Mouse (Mus musculus) hindbrain, embryonic 16.5 days (tissue): ENCODE data around the gene Sbp. TPM values are rescaled to one million over a fixed set of nuclear protein-coding genes. Genes with fewer than 3 reads are reported as not detected.
"Not testable (repeated sequence)": the region's sequence is repeated elsewhere in the genome, so short reads cannot be mapped to it uniquely, and the experiment has no call there.

Source experiments
- ATAC-seq: fragments of 200-750 bp; cut with Nextera tagmentation; 2 replicates; pipeline ENCODE4 v1.8.0; 2017; ENCODE audit warnings: moderate TSS enrichment, moderate library complexity
- H3K27ac ChIP-seq: fragments of 300-500 bp; sonication (generic); 2 replicates; pipeline ENCODE4 v1.5.1; 2014; ENCODE audit warnings: low read depth, mild to moderate bottlenecking, control low read depth, low read length, moderate library complexity
- H3K27me3 ChIP-seq: fragments of 300-500 bp; sonication (generic); replicated peaks from 2 replicates; pipeline ENCODE4 v1.6.1; 2014; ENCODE audit warnings: low read length; ENCODE audit not compliant: control insufficient read depth, insufficient read depth
- H3K36me3 ChIP-seq: fragments of 300-500 bp; sonication (generic); 2 replicates; pipeline ENCODE4 v1.6.1; 2014; ENCODE audit warnings: mild to moderate bottlenecking, low read length, moderate library complexity, mixed read lengths; ENCODE audit not compliant: control insufficient read depth, insufficient read depth
- H3K4me1 ChIP-seq: fragments of 300-500 bp; sonication (generic); 2 replicates; pipeline ENCODE4 v1.6.1; 2014; ENCODE audit warnings: low read depth, low read length; ENCODE audit not compliant: control insufficient read depth, insufficient read depth
- H3K4me2 ChIP-seq: fragments of 300-500 bp; sonication (generic); 2 replicates; pipeline ENCODE4 v1.6.1; 2014; ENCODE audit warnings: mild to moderate bottlenecking, low read length, control low read depth, moderate library complexity
- H3K4me3 ChIP-seq: fragments of 300-500 bp; sonication (generic); 2 replicates; pipeline ENCODE4 v1.5.1; 2014; ENCODE audit warnings: mild to moderate bottlenecking, low read length, control low read depth, moderate library complexity
- H3K9ac ChIP-seq: fragments of 300-500 bp; sonication (generic); 2 replicates; pipeline ENCODE4 v1.6.1; 2014; ENCODE audit warnings: low read depth, mild to moderate bottlenecking, control low read depth, low read length, moderate library complexity
- H3K9me3 ChIP-seq: fragments of 300-500 bp; sonication (generic); 2 replicates; pipeline ENCODE4 v1.6.1; 2014; ENCODE audit warnings: mild to moderate bottlenecking, low read length, moderate library complexity; ENCODE audit not compliant: control insufficient read depth
- WGBS: fragments of 180-500 bp; shearing (Covaris S2); extraction: QIAGEN DNeasy Blood & Tissue Kit; methylation state at CpG from one replicate; pipeline ENCODE4 v1.1.7; 2014; 5-methylcytosine and 5-hydroxymethylcytosine counted together
- polyA plus RNA-seq: library from polyadenylated mRNA; unstranded; fragments of >200 nt; fragmentation: Nextera tagmentation; extraction: Ambion mirVana; gene quantifications from 2 replicates; pipeline ENCODE4 v1.2.1, GENCODE M21; 2015

Gene Sbp
- polyA plus RNA-seq, result not detected in 2 replicates

DNA sequence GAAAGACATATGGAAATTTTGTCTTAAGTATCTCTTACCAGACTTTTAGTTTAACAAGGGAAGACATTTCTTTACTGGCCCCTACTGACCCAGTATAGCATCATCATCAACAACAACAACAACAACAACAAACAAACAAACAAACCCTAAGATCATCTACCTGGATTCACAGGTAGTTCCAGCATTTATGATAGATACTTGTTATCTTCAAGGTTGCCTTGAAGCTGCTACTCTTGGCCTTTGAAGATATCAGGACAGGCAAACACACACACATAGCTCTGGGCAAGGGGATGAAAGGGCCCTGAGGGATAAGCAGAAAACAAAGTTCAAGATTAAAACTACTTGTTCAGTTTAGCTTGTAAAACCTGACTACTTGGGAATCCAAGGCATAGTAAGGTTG is at the start of gene Sbp:
TSS of gene Sbp (plus strand) at position 301 of the 400 bp plus-strand sequence.
- H3K27ac ChIP-seq, result no peak within 1 kb of the TSS
- no peak within 1 kb of the TSS for H3K4me2 ChIP-seq
- no peak within 1 kb of the TSS for H3K4me3 ChIP-seq
- H3K9ac ChIP-seq, result no peak within 1 kb of the TSS
- no peaks in the 10 kb centered on the region for H3K27me3 ChIP-seq
- H3K4me1 ChIP-seq, result no peaks in the 10 kb centered on the region
- no peaks in the 10 kb centered on the region for H3K36me3 ChIP-seq
- ATAC-seq, result no peak
- no peaks in the 10 kb centered on the region for H3K9me3 ChIP-seq

DNA sequence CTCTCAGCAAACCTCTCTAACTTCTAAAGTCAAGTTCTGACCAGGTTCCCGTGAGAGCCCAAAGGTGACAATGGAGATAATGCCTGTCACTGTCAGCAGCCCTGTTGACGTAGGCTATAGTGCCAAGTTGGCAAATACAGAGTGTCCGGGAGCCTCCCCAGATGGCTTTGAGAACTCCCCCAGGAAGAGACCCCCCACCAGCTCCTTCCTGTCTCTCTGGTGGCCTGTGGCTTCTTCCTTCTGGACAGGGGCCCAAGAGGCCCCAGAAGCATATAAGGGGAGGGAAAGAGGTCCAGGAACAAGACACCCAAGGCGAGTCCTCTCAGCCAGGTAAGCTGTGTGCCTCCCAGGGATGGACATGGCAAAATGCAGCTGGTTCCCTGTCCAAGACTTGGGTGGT is 24.3 kb upstream of the Sbp start, which contains the start of gene Dcpp3:
TSS of gene Dcpp3 (plus strand) at position 301 of the 400 bp plus-strand sequence.
- H3K27ac ChIP-seq, H3K4me1 ChIP-seq, ATAC-seq, H3K27me3 ChIP-seq, H3K4me2 ChIP-seq, H3K9me3 ChIP-seq, H3K4me3 ChIP-seq, H3K9ac ChIP-seq, H3K36me3 ChIP-seq: not testable (repeated sequence)
- WGBS, result 70% methylated on average over 4 of the region's 4 CpGs

DNA sequence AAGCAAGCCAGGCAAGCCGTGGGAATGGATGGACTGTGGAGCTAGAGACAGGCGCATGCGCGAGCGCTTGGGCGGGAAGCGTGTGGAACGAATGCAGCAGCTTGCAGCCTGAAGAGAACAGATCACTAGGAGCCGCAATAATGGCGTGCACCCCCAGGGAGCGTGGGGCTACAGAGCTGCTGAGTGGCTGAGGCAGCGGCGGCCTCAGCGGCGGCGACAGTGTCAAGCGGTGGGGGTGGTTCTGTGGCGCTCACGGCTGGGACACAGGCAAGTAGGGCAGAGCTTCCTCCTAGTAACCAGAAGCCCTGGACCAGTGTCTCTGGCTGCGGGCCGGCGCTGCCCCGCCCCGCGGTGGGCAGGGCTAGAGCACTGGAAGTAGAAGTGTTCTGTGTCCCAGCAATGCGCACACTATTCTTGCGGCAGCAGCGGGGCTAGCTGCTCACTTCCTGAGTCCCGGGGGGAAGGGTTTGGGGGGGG is 16.9 kb upstream of the Sbp start:
- ATAC-seq, result peak; percentile 98
- under 1% methylated on average over 29 of the region's 29 CpGs for WGBS

GRCm38 (mm10) chr17:23925090-23925493 is 16.4 kb upstream of the Sbp start:
- ATAC-seq, result peak; percentile 84

More for the DNA sequence above, 16.9 kb upstream of the Sbp start:
- Histone ChIP-seq H3K4me3 (peak overlapping the region; percentile 68), H3K9ac (peak overlapping the region; percentile 67), H3K36me3 (no peaks in the 10 kb centered on the region), H3K27me3 (no peaks in the 10 kb centered on the region), H3K4me1 (peaks cover 4% of the 10 kb centered on the region; the same call in 1 of the 2 replicates), H3K9me3 (no peaks in the 10 kb centered on the region), H3K4me2 (peak overlapping the region; percentile 89), H3K27ac (peak overlapping the region; percentile 94)

DNA sequence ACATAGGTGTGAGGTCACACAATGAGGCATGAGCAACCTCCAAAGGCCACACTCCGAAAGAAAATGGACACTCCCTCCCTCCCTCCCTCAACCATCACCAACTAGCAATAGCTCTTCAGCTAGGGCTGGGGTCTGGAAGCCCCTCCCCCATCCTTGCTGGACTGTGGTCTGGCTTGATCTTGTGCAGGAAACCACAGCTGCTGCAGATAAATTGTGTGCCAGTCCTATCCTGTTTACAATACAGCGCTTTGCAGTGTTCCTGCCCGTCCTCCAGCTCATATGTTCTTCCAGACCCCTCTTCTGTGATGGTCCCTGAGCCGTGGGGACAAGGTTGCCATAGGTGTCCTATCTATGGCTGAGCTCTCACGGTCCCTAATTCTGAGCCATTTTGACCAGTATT is 10.3 kb upstream of the Sbp start:
- H3K9ac ChIP-seq, result no peak overlapping the region
- no peak overlapping the region for H3K4me2 ChIP-seq
- 84% methylated on average over 5 of the region's 5 CpGs for WGBS
- no peaks in the 10 kb centered on the region for H3K27me3 ChIP-seq
- ATAC-seq, result no peak
- H3K4me1 ChIP-seq, result no peaks in the 10 kb centered on the region
- no peak overlapping the region for H3K27ac ChIP-seq
- H3K36me3 ChIP-seq, result no peaks in the 10 kb centered on the region
- H3K9me3 ChIP-seq, result no peaks in the 10 kb centered on the region
- H3K4me3 ChIP-seq, result no peak overlapping the region

More at GRCm38 (mm10) chr17:23925090-23925493, 16.4 kb upstream of the Sbp start:
- no peaks in the 10 kb centered on the region for H3K27me3 ChIP-seq
- H3K36me3 ChIP-seq, result no peaks in the 10 kb centered on the region
- H3K4me3 ChIP-seq, result peak overlapping the region; percentile 68
- peaks cover 4% of the 10 kb centered on the region; the same call in 1 of the 2 replicates for H3K4me1 ChIP-seq
- under 1% methylated on average over 14 of the region's 14 CpGs for WGBS
- peak overlapping the region; percentile 67 for H3K9ac ChIP-seq
- H3K9me3 ChIP-seq, result no peaks in the 10 kb centered on the region
- H3K27ac ChIP-seq, result peak overlapping the region; percentile 94
- H3K4me2 ChIP-seq, result peak overlapping the region; percentile 89

- 81% methylated on average over 4 of the region's 4 CpGs for WGBS
- H3K9me3 ChIP-seq, H3K4me2 ChIP-seq, H3K9ac ChIP-seq, H3K36me3 ChIP-seq, H3K27ac ChIP-seq, H3K27me3 ChIP-seq, H3K4me1 ChIP-seq, H3K4me3 ChIP-seq, ATAC-seq: not testable (repeated sequence)
Measured at GRCm38 (mm10) chr17:23947486-23947885, 6.0 kb downstream of the Sbp start.

DNA sequence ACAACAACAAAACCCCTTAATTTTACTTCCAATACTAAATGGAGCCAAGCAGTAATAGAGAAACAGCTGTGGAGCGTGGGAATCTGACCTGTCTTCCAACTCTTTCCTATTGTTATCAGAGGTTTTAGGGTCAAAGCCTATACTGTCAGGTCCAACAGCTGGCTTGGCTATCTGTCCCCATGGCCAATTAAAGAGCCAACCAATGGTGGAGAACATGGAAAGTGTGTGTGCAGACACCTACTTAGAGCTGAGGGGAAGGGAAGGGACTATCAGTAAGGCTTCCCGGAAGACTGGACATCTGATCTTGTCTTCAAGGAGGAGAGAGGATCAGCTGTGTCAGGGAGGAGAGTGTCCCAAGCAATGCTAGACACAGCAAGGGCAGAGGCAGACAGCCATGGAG is 7.6 kb downstream of the Sbp start:
- Histone ChIP-seq H3K4me1 (no peaks in the 10 kb centered on the region), H3K4me3 (no peak overlapping the region), H3K36me3 (no peaks in the 10 kb centered on the region), H3K27me3 (no peaks in the 10 kb centered on the region), H3K9me3 (no peaks in the 10 kb centered on the region), H3K27ac (no peak overlapping the region), H3K9ac (no peak overlapping the region), H3K4me2 (no peak overlapping the region)
- WGBS, result 87% methylated on average over 2 of the region's 2 CpGs
- no peak for ATAC-seq

DNA sequence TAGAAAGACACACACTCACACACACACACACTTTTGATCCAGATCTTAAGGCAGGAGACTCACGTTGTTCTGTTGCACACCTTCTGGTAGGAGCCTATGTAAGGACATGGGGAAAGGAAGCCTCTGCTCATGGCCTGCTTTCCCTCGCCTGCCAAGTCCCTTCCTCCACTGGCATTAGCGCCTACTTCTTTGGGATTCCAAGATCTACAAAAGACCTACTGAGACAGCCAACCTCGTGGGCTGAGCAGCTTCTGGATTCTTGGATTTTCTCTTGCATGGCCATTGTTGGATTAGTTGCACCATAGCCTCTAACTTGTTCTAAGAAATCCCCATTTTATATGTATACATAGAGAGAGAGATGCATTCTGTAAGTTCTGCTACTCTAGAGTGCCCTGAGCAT is 9.4 kb downstream of the Sbp start:
- H3K9ac ChIP-seq, H3K9me3 ChIP-seq, ATAC-seq, H3K4me3 ChIP-seq, H3K4me2 ChIP-seq, H3K36me3 ChIP-seq, H3K4me1 ChIP-seq, H3K27me3 ChIP-seq, H3K27ac ChIP-seq: not testable (repeated sequence)
- 87% methylated on average over 4 of the region's 4 CpGs for WGBS

GRCm38 (mm10) chr17:23955174-23955573 is 13.7 kb downstream of the Sbp start, which contains the start of gene Sbpl:
Gene Sbpl (minus strand): TSS chr17:23955274.
- ATAC-seq, result no peak

More at GRCm38 (mm10) chr17:23955174-23955573, 13.7 kb downstream of the Sbp start, which contains the start of gene Sbpl:
- Histone ChIP-seq H3K4me3 (no peak within 1 kb of the TSS), H3K9ac (no peak within 1 kb of the TSS), H3K4me2 (no peak within 1 kb of the TSS), H3K27me3 (no peaks in the 10 kb centered on the region), H3K36me3 (no peaks in the 10 kb centered on the region), H3K9me3 (no peaks in the 10 kb centered on the region), H3K4me1 (no peaks in the 10 kb centered on the region), H3K27ac (no peak within 1 kb of the TSS)
- 77% methylated on average over 5 of the region's 5 CpGs for WGBS
